Mouse (Mus musculus) liver, adult 2 months (tissue): ENCODE measurements around the gene Aftph.

ENCODE experiments used
- CTCF ChIP-seq: fragments of 200-500 bp; IDR thresholded peaks from 2 replicates; pipeline ENCODE4 v1.5.1; 2011; ENCODE audit warnings: low read depth, low read length, control low read depth
- POLR2A ChIP-seq: fragments of 200-500 bp; IDR thresholded peaks from 2 replicates; pipeline ENCODE4 v1.6.1; 2011; ENCODE audit warnings: low read length, control low read depth; ENCODE audit not compliant: insufficient read depth; ENCODE audit errors: extremely low read depth

DNA sequence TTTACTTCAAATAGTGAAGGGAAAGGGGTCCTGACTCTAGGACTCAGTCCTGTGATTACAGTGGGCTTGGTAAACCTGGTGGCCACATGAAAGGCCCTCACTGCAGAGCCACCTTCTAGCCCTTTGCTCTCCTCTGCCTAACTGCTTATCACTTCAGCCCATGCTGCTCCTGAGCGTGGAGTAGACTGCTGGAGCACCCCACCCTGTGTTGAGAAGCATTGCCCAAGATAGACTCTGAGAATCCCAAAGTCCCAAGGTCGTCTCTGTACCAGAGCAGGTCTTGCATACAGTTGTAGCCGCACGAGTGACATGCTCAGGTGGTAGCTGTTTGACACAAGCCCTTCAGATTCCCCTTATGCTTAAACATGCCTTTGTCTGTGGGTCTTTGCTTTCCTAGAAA lies 105.3 kb downstream of the Aftph start:
- TF ChIP-seq CTCF: no peak
- TF ChIP-seq POLR2A: no peak
